Mouse (Mus musculus) telencephalon, adult 2 months (tissue): ENCODE results near the gene Olfr1451.
"Not testable (repeated sequence)": the region's sequence is repeated elsewhere in the genome, so short reads cannot be mapped to it uniquely, and the experiment has no call there.

ENCODE experiments used
- DNase-seq: peaks from one replicate; pipeline ENCODE4 v3.0.0-alpha.2; 2011; ENCODE audit warnings: low read depth, low spot score

The Olfr1451 gene

GRCm38 (mm10) chr19:12994714-12995113 lies at the start of gene Olfr1451:
TSS of gene Olfr1451 (plus strand) at chr19:12995014.
- no peak for DNase-seq

- no peak for DNase-seq
Observed at GRCm38 (mm10) chr19:12949958-12950357, 44.9 kb upstream of the Olfr1451 start, which contains the start of gene Olfr1450. TSS of gene Olfr1450 (plus strand) at chr19:12950258.

- DNase-seq = not testable (repeated sequence)
Observed at GRCm38 (mm10) chr19:12970082-12970481, 24.7 kb upstream of the Olfr1451 start.

- not testable (repeated sequence) for DNase-seq
Observed at GRCm38 (mm10) chr19:12992316-12992715, 2.5 kb upstream of the Olfr1451 start.

- DNase-seq = no peak
Observed at GRCm38 (mm10) chr19:13028227-13028626, 33.4 kb downstream of the Olfr1451 start, which contains the start of gene Olfr1453. TSS of gene Olfr1453 (minus strand) at chr19:13028327.
